8 mouse cellular contexts compared by ENCODE assay signal in genomic region chr3:51357624-51358023, GRCm38 (mm10). TPM values are rescaled to one million over a fixed set of nuclear protein-coding genes. Genes with fewer than 3 reads are reported as not detected.
DNase-seq lines count a peak whose midpoint lies in the region; ATAC-seq and TF ChIP-seq lines count a peak whose summit lies in the region.

No protein-coding gene starts in this region.

- H3K4me1 ChIP-seq in heart, postnatal 0 days (ENCODE audit: control insufficient read depth, insufficient read depth) = peaks cover 6% of the 10 kb centered on the region
- no peaks in the 10 kb centered on the region for H3K4me1 ChIP-seq in embryonic facial prominence, embryonic 11.5 days (ENCODE audit: control insufficient read depth, insufficient read depth, low read length)
- peaks cover 18% of the 10 kb centered on the region; the same call in 1 of the 2 replicates for H3K4me1 ChIP-seq in limb, embryonic 10.5 days
- peaks cover 13% of the 10 kb centered on the region for H3K4me1 ChIP-seq in neural tube, embryonic 13.5 days (replicated peaks)

- ATAC-seq in heart, postnatal 0 days (ENCODE audit: insufficient read depth, low read depth) = no peak
- no peak for ATAC-seq in embryonic facial prominence, embryonic 11.5 days (replicated peaks; ENCODE audit: insufficient number of reproducible peaks, low FRiP score, low TSS enrichment, low read depth)
- no peak for ATAC-seq in neural tube, embryonic 13.5 days (ENCODE audit: low read depth)

- H3K27me3 ChIP-seq in heart, postnatal 0 days (ENCODE audit: control insufficient read depth, insufficient read depth, low read length) = no peaks in the 10 kb centered on the region
- H3K27me3 ChIP-seq in embryonic facial prominence, embryonic 11.5 days (ENCODE audit: control insufficient read depth, insufficient read depth, low read length) = no peaks in the 10 kb centered on the region
- 0 out of 2 replicates have a peak, but pooled peaks cover under 1% of the 10 kb centered on the region for H3K27me3 ChIP-seq in limb, embryonic 10.5 days (ENCODE audit: low read depth, poor library complexity, severe bottlenecking)
- H3K27me3 ChIP-seq in neural tube, embryonic 13.5 days = peaks cover 32% of the 10 kb centered on the region

- H3K27ac ChIP-seq in heart, postnatal 0 days (ENCODE audit: low read depth) = no peak overlapping the region
- no peak overlapping the region for H3K27ac ChIP-seq in embryonic facial prominence, embryonic 11.5 days (replicated peaks; ENCODE audit: low read depth, low read length)
- no peak overlapping the region for H3K27ac ChIP-seq in limb, embryonic 10.5 days
- no peak overlapping the region for H3K27ac ChIP-seq in neural tube, embryonic 13.5 days (replicated peaks)

- H3K4me2 ChIP-seq in heart, postnatal 0 days (ENCODE audit: low read depth, low read length) = peak overlapping the region; percentile 69; the same call in 1 of the 2 replicates
- H3K4me2 ChIP-seq in embryonic facial prominence, embryonic 11.5 days (ENCODE audit: low read depth, low read length) = peak overlapping the region; percentile 35; the same call in 1 of the 2 replicates
- H3K4me2 ChIP-seq in neural tube, embryonic 13.5 days = peak overlapping the region; percentile 65

- H3K4me3 ChIP-seq in heart, postnatal 0 days (ENCODE audit: low read depth, low read length) = peak overlapping the region; percentile 47
- peak overlapping the region; percentile 63 for H3K4me3 ChIP-seq in embryonic facial prominence, embryonic 11.5 days (ENCODE audit: low read depth, low read length)
- peak overlapping the region; percentile 72 for H3K4me3 ChIP-seq in limb, embryonic 10.5 days
- H3K4me3 ChIP-seq in neural tube, embryonic 13.5 days = peak overlapping the region; percentile 46

- 36% methylated on average over 14 of the region's 14 CpGs for WGBS in heart, postnatal 0 days
- WGBS in embryonic facial prominence, embryonic 11.5 days = 6% methylated on average over 14 of the region's 14 CpGs
- 7% methylated on average over 14 of the region's 14 CpGs for WGBS in limb, embryonic 10.5 days
- 10% methylated on average over 14 of the region's 14 CpGs for WGBS in neural tube, embryonic 13.5 days

- H3K36me3 ChIP-seq in heart, postnatal 0 days (replicated peaks; ENCODE audit: control insufficient read depth, insufficient read depth, low read length) = no peaks in the 10 kb centered on the region
- no peaks in the 10 kb centered on the region for H3K36me3 ChIP-seq in embryonic facial prominence, embryonic 11.5 days (replicated peaks; ENCODE audit: control insufficient read depth, insufficient read depth, low read depth, low read length)
- no peaks in the 10 kb centered on the region for H3K36me3 ChIP-seq in limb, embryonic 10.5 days
- no peaks in the 10 kb centered on the region for H3K36me3 ChIP-seq in neural tube, embryonic 13.5 days

- TF ChIP-seq CTCF in heart, postnatal 0 days (IDR thresholded peaks at IDR 0.05; ENCODE audit: low read depth) = no peak

- H3K9me3 ChIP-seq in heart, postnatal 0 days (replicated peaks; ENCODE audit: control insufficient read depth, low read length) = no peaks in the 10 kb centered on the region
- H3K9me3 ChIP-seq in embryonic facial prominence, embryonic 11.5 days (replicated peaks; ENCODE audit: control insufficient read depth, low read length) = no peaks in the 10 kb centered on the region
- no peaks in the 10 kb centered on the region for H3K9me3 ChIP-seq in limb, embryonic 10.5 days (replicated peaks)
- H3K9me3 ChIP-seq in neural tube, embryonic 13.5 days = no peaks in the 10 kb centered on the region; the same call in 1 of the 2 replicates

- no peak for DNase-seq in heart, postnatal 0 days (ENCODE audit: low spot score)
- DNase-seq in heart, adult 11 months = no peak
- peak; percentile 63 for DNase-seq in embryonic facial prominence, embryonic 11.5 days (ENCODE audit: low spot score)
- DNase-seq in limb, embryonic 10.5 days (ENCODE audit: low spot score) = peak; percentile 54
- no peak for DNase-seq in gastrocnemius, adult 8-10 months (ENCODE audit: low spot score in 2 of 2)
- DNase-seq in urinary bladder, adult 2 months (ENCODE audit: low spot score) = no peak
- DNase-seq in gastrocnemius, adult 18-20 months (ENCODE audit: low spot score) = no peak

- no peak for TF ChIP-seq EP300 in heart, postnatal 0 days (IDR thresholded peaks at IDR 0.05; ENCODE audit: low read depth)

- no peak overlapping the region for H3K9ac ChIP-seq in heart, postnatal 0 days (replicated peaks; ENCODE audit: low read depth, low read length)
- H3K9ac ChIP-seq in embryonic facial prominence, embryonic 11.5 days (replicated peaks; ENCODE audit: low read length) = peak overlapping the region; percentile 26
- no peak overlapping the region; the same call in 1 of the 2 replicates for H3K9ac ChIP-seq in neural tube, embryonic 13.5 days

RNA-seq across cellular contexts. Expression of gene Elf2, which starts 17.2 kb away (rescaled TPM):
- 84.0 and 104 TPM in 2 replicates for total RNA-seq in heart, postnatal 0 days (2014; rRNA removed; ENCODE audit: low replicate concordance)
- 40.7 and 46.5 TPM in 2 replicates for polyA plus RNA-seq in heart, postnatal 0 days (2015; fragmentation: Nextera tagmentation; extraction: Ambion mirVana)
- 47.3 and 48.9 TPM in 2 replicates for polyA plus RNA-seq in embryonic facial prominence, embryonic 11.5 days (2014; fragmentation: Nextera tagmentation; extraction: Ambion mirVana)
- polyA plus RNA-seq in limb, embryonic 10.5 days (2016; fragmentation: Nextera tagmentation; extraction: Ambion mirVana) = 39.8 and 44.3 TPM in 2 replicates
- polyA plus RNA-seq in neural tube, embryonic 13.5 days (2015; fragmentation: Nextera tagmentation; extraction: Ambion mirVana) = 39.1 and 46.4 TPM in 2 replicates
- 10 to 100 TPM; 45.1 to 52.6 (median 48.5) TPM for total RNA-seq in gastrocnemius, adult 8-10 months (2022)
- polyA plus RNA-seq in urinary bladder, adult 2 months (2012; rRNA removed) = 52.0 and 53.9 TPM in 2 replicates
- total RNA-seq in gastrocnemius, adult 18-20 months (2021) = 10 to 100 TPM; 38.5 to 43.6 TPM

RNA-seq across cellular contexts. Expression of gene Mgarp, which starts 38.9 kb away (rescaled TPM):
- total RNA-seq in heart, postnatal 0 days (2014; rRNA removed; ENCODE audit: low replicate concordance) = 3.4 and 3.7 TPM in 2 replicates
- 1.2 and 1.3 TPM in 2 replicates for polyA plus RNA-seq in heart, postnatal 0 days (2015; fragmentation: Nextera tagmentation; extraction: Ambion mirVana)
- 9.1 and 16.1 TPM in 2 replicates for polyA plus RNA-seq in embryonic facial prominence, embryonic 11.5 days (2014; fragmentation: Nextera tagmentation; extraction: Ambion mirVana)
- polyA plus RNA-seq in limb, embryonic 10.5 days (2016; fragmentation: Nextera tagmentation; extraction: Ambion mirVana) = 3.8 and 4.9 TPM in 2 replicates
- 0.28 and 1.7 TPM in 2 replicates for polyA plus RNA-seq in neural tube, embryonic 13.5 days (2015; fragmentation: Nextera tagmentation; extraction: Ambion mirVana)
- under 1 TPM in 1 of 4 experiments, not detected in 3; 0.85 TPM for total RNA-seq in gastrocnemius, adult 8-10 months (2022)
- polyA plus RNA-seq in urinary bladder, adult 2 months (2012; rRNA removed) = 2.9 and 3.6 TPM in 2 replicates
- under 1 TPM in 1 of 2 experiments, not detected in 1; 0.25 TPM for total RNA-seq in gastrocnemius, adult 18-20 months (2021)

RNA-seq across cellular contexts. Expression of gene Ndufc1, which starts 51.2 kb away (rescaled TPM):
- total RNA-seq in heart, postnatal 0 days (2014; rRNA removed; ENCODE audit: low replicate concordance) = 358 and 459 TPM in 2 replicates
- 3,223 and 3,409 TPM in 2 replicates for polyA plus RNA-seq in heart, postnatal 0 days (2015; fragmentation: Nextera tagmentation; extraction: Ambion mirVana)
- 722 TPM in 2 replicates for polyA plus RNA-seq in embryonic facial prominence, embryonic 11.5 days (2014; fragmentation: Nextera tagmentation; extraction: Ambion mirVana)
- 565 and 602 TPM in 2 replicates for polyA plus RNA-seq in limb, embryonic 10.5 days (2016; fragmentation: Nextera tagmentation; extraction: Ambion mirVana)
- polyA plus RNA-seq in neural tube, embryonic 13.5 days (2015; fragmentation: Nextera tagmentation; extraction: Ambion mirVana) = 833 and 860 TPM in 2 replicates
- 1,000 to 10,000 TPM in 2 of 4 experiments, 100 to 1,000 TPM in 2; 957 to 1,091 (median 1,034) TPM for total RNA-seq in gastrocnemius, adult 8-10 months (2022)
- polyA plus RNA-seq in urinary bladder, adult 2 months (2012; rRNA removed) = 295 and 320 TPM in 2 replicates
- total RNA-seq in gastrocnemius, adult 18-20 months (2021) = 1,000 to 10,000 TPM in 1 of 2 experiments, 100 to 1,000 TPM in 1; 945 to 1,002 TPM

RNA-seq across cellular contexts. Expression of gene Naa15, which starts 57.3 kb away (rescaled TPM):
- 19.6 and 21.2 TPM in 2 replicates for total RNA-seq in heart, postnatal 0 days (2014; rRNA removed; ENCODE audit: low replicate concordance)
- polyA plus RNA-seq in heart, postnatal 0 days (2015; fragmentation: Nextera tagmentation; extraction: Ambion mirVana) = 21.1 and 23.6 TPM in 2 replicates
- polyA plus RNA-seq in embryonic facial prominence, embryonic 11.5 days (2014; fragmentation: Nextera tagmentation; extraction: Ambion mirVana) = 49.1 and 54.9 TPM in 2 replicates
- polyA plus RNA-seq in limb, embryonic 10.5 days (2016; fragmentation: Nextera tagmentation; extraction: Ambion mirVana) = 61.8 and 64.0 TPM in 2 replicates
- polyA plus RNA-seq in neural tube, embryonic 13.5 days (2015; fragmentation: Nextera tagmentation; extraction: Ambion mirVana) = 49.8 and 54.2 TPM in 2 replicates
- total RNA-seq in gastrocnemius, adult 8-10 months (2022) = 10 to 100 TPM; 40.5 to 53.0 (median 48.0) TPM
- 21.1 and 22.9 TPM in 2 replicates for polyA plus RNA-seq in urinary bladder, adult 2 months (2012; rRNA removed)
- 10 to 100 TPM; 40.4 to 47.5 TPM for total RNA-seq in gastrocnemius, adult 18-20 months (2021)

Comparison
In these comparisons a context has a peak if more than half of its experiments do, and no peak if none do; other contexts are left out.
1. DNase-seq: peak in embryonic facial prominence, embryonic 11.5 days (single experiment) and limb, embryonic 10.5 days (single experiment); none in heart, postnatal 0 days (single experiment), heart, adult 11 months (single experiment), gastrocnemius, adult 8-10 months (0 of 2), urinary bladder, adult 2 months (single experiment) and gastrocnemius, adult 18-20 months (single experiment).
2. Peak in every context shown above with its lines, with median percentiles within 50 percentile points of each other: H3K4me2 ChIP-seq and H3K4me3 ChIP-seq.